Mouse (Mus musculus) hindbrain, embryonic 15.5 days (tissue): ENCODE data around the gene Syt14. TPM values are rescaled to one million over a fixed set of nuclear protein-coding genes. Genes with fewer than 3 reads are reported as not detected.
A peak's percentile ranks its signal among the peaks of the same experiment; 100 is the strongest.

Source experiments
- ATAC-seq: fragments of 200-750 bp; cut with Nextera tagmentation; 2 replicates; pipeline ENCODE4 v1.8.0; 2017; ENCODE audit warnings: low read depth, moderate number of reproducible peaks, moderate TSS enrichment; ENCODE audit not compliant: low FRiP score
- H3K27ac ChIP-seq: fragments of 300-500 bp; sonication (generic); replicated peaks from 2 replicates; pipeline ENCODE4 v1.5.1; 2015; ENCODE audit warnings: mild to moderate bottlenecking, inconsistent platforms
- H3K27me3 ChIP-seq: fragments of 300-500 bp; sonication (generic); 2 replicates; pipeline ENCODE4 v1.6.1; 2015; ENCODE audit warnings: control low read depth, inconsistent platforms
- H3K36me3 ChIP-seq: fragments of 300-500 bp; sonication (generic); 2 replicates; pipeline ENCODE4 v1.6.1; 2015; ENCODE audit warnings: control low read depth, inconsistent platforms
- H3K4me1 ChIP-seq: fragments of 300-500 bp; sonication (generic); replicated peaks from 2 replicates; pipeline ENCODE4 v1.6.1; 2015; ENCODE audit warnings: control low read depth, inconsistent platforms
- H3K4me2 ChIP-seq: fragments of 300-500 bp; sonication (generic); 2 replicates; pipeline ENCODE4 v1.6.1; 2015; ENCODE audit warnings: moderate library complexity, mild to moderate bottlenecking, inconsistent platforms
- H3K4me3 ChIP-seq: fragments of 300-500 bp; sonication (generic); 2 replicates; pipeline ENCODE4 v1.5.1; 2015; ENCODE audit warnings: mild to moderate bottlenecking, inconsistent platforms
- H3K9ac ChIP-seq: fragments of 300-500 bp; sonication (generic); 2 replicates; pipeline ENCODE4 v1.6.1; 2015; ENCODE audit warnings: inconsistent platforms
- H3K9me3 ChIP-seq: fragments of 300-500 bp; sonication (generic); 2 replicates; pipeline ENCODE4 v1.6.1; 2016; ENCODE audit warnings: control low read depth, inconsistent platforms
- WGBS: fragments of 180-500 bp; shearing (Covaris S2); methylation state at CpG from one replicate; pipeline ENCODE4 v1.1.7; 2015; 5-methylcytosine and 5-hydroxymethylcytosine counted together
- polyA plus RNA-seq: library from polyadenylated mRNA; unstranded; fragments of >200 nt; fragmentation: Nextera tagmentation; extraction: Ambion mirVana; gene quantifications from 2 replicates; pipeline ENCODE4 v1.2.1, GENCODE M21; 2015

Gene Syt14
- polyA plus RNA-seq: 5.8 and 5.9 TPM in 2 replicates

DNA sequence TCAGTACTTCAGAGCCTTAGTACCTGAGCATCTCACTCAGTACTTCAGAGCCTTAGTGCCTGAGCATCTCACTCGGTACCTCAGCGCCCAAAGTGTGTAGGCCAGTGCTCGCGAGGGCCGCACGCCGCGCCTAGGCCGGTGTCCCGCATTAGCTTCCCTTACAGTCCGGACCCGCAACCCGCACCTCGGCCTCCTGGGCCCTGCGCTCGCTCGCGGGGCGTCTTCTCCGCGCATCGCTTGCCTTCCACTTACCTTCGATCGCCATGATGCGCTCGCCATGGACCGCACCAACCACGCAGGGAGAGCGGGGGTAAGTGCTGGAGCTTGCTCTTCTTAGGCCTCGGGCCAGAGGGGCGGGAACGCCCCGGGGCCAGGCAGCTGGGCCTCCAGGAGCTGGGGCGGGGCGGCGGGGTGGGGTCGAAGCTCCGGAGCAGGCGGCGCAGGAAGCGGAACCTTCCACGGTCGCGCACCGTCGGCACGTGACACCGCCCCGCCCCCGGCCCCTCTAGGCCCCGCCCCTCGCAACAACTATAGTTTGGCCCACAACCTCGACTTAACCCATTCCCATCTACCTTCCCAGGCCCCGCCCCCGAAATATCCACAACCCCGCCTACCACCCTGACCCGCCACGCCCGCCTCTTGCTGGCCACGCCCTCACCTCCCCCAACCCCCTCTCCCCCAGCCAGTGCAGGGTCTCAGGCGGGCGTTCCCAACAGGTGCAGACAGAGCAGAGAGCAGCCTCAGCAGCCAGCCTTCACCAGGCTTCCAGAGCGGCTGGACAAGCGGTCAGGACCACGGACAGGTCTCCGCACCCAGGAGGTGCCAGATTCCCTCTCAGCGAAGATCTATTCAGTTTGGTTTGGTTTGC, at the start of gene Syt14:
Gene Syt14 (minus strand): TSS at position 405 of the 868 bp plus-strand sequence.
- Histone ChIP-seq H3K9me3 (no peaks in the 10 kb centered on the region), H3K27me3 (no peaks in the 10 kb centered on the region), H3K27ac (peak within 1 kb of the TSS; percentile 79), H3K4me2 (peak within 1 kb of the TSS; percentile 79), H3K4me3 (peak within 1 kb of the TSS; percentile 88), H3K36me3 (no peaks in the 10 kb centered on the region), H3K4me1 (peaks cover 10% of the 10 kb centered on the region), H3K9ac (peak within 1 kb of the TSS; percentile 66)
- ATAC-seq: peak; percentile 97
- WGBS: under 1% methylated on average over 50 of the region's 67 CpGs

DNA sequence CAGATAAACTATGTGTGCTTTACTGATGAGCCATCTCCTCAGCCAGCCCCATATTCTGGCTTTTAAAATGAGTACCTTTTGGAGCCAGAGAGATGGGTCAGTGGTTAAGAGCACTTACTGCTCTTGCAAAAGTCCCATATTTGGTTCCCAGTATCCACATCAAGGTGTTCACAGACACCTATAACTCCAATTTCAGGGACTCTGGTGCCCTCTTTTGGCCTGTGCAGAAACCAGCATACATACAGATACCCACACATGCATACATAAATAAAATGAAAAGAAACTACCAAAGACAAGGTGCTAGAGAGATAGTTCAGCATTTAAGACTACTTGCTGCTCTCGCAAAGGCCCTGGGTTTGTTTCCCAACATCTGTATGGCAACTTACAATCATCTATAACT, 48.4 kb upstream of the Syt14 start:
- Histone ChIP-seq H3K9ac (no peak overlapping the region), H3K36me3 (no peaks in the 10 kb centered on the region), H3K27ac (no peak overlapping the region), H3K9me3 (no peaks in the 10 kb centered on the region), H3K4me2 (no peak overlapping the region), H3K4me1 (peaks cover 37% of the 10 kb centered on the region), H3K27me3 (no peaks in the 10 kb centered on the region), H3K4me3 (no peak overlapping the region)
- 91% methylated on average over 1 of the region's 1 CpGs for WGBS
- ATAC-seq: no peak

DNA sequence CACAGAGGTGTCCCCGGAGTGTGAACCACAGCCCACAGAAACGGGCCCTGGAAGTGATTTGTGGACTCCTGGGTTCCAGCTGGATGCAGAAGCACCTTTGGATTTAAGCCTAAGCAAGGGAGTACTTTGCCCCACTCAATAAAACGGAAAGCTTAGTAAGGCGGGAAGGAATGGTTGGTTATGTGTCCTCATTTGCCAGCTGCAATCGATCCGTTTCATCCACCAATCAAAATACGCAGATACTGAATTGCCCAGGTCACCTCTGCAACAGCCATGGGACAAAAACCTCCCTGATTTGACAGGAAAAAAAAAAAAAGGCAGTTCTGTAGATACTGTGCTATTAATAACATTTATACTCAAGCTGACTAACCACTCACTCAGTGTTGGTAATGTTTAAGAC, 47.5 kb upstream of the Syt14 start:
- Histone ChIP-seq H3K9ac (no peak overlapping the region), H3K4me2 (no peak overlapping the region), H3K4me3 (no peak overlapping the region), H3K4me1 (peaks cover 35% of the 10 kb centered on the region), H3K27me3 (no peaks in the 10 kb centered on the region), H3K36me3 (no peaks in the 10 kb centered on the region), H3K27ac (peak overlapping the region; percentile 77), H3K9me3 (no peaks in the 10 kb centered on the region)
- 70% methylated on average over 7 of the region's 7 CpGs for WGBS
- no peak for ATAC-seq

DNA sequence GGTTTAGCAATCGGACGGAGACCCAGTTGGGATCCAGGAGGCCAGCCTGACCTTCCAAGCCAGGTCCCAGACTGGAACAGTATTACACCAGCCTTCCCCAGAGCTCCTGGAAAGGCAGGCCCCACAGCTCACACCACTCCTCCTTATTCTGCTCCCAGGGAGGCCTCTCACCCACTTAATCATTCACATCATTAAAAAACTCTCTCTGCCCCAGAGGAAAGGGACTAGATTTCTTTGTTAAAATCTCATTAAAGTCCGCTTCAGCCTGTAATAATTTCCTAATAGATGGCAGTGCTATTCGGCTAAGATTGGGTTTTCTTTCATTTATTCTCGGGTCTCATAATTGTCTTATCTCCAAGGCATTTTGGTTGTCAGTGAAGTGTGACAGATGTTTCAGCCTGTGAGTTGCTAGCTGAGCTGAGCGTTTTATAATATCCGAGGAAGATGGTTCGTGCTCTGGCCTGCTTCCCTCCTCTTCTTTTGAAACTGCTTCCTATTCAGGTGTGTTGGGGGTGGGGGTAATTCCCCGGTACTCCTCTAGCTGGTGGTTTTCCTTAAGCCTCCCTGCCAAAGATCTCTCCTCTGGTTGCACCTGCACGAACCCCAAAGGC, 46.8 kb upstream of the Syt14 start:
- no peak overlapping the region for H3K4me3 ChIP-seq
- H3K4me2 ChIP-seq: no peak overlapping the region
- peak overlapping the region; percentile 77 for H3K27ac ChIP-seq
- H3K27me3 ChIP-seq: no peaks in the 10 kb centered on the region
- peaks cover 31% of the 10 kb centered on the region for H3K4me1 ChIP-seq
- no peaks in the 10 kb centered on the region for H3K9me3 ChIP-seq
- no peak overlapping the region for H3K9ac ChIP-seq
- 35% methylated on average over 10 of the region's 10 CpGs for WGBS
- H3K36me3 ChIP-seq: no peaks in the 10 kb centered on the region
- ATAC-seq: 0 out of 2 replicates have a peak, but pooled peaks have one; percentile 65

DNA sequence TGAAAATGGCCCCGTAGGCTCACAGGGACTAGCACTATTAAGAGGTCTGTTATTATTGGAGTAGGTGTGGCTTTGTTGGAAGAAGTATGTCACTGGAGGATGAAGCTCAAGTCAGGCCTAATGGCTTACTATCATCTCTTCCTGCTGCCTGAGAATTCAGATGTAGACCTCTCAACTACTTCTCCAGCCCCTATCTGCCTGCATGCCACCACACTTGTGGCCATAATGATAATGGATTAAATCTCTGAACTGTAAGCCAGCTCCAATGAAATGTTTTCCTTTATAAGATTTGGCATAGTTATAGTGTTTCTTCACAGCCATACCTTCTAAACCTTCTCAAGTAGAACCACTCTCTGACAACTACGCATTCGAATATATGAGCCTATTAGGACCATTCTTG, 27.0 kb upstream of the Syt14 start:
- no peak for ATAC-seq
- no peak overlapping the region for H3K27ac ChIP-seq
- no peaks in the 10 kb centered on the region for H3K4me1 ChIP-seq
- no peak overlapping the region for H3K4me2 ChIP-seq
- H3K4me3 ChIP-seq: no peak overlapping the region
- no peaks in the 10 kb centered on the region for H3K27me3 ChIP-seq
- H3K9ac ChIP-seq: no peak overlapping the region
- WGBS: 93% methylated on average over 3 of the region's 3 CpGs
- no peaks in the 10 kb centered on the region for H3K36me3 ChIP-seq
- no peaks in the 10 kb centered on the region for H3K9me3 ChIP-seq

DNA sequence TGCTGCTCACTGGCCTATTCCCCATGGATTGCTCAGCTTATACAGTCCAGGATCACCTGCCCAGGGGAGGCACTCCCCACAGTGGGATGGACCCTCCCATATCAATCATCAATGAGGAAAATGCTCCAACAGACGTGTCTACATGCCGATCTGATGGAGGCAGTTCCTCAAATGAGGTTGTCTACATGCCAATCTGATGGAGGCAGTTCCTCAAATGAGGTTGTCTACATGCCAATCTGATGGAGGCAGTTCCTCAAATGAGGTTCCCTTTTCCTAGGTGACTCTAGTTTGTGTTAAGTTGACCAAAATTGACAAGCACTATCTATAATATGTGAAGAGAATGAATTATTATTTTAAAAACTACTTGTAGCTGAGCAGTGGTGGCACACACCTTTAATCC, 24.6 kb upstream of the Syt14 start:
- Histone ChIP-seq H3K4me3 (no peak overlapping the region), H3K9ac (no peak overlapping the region), H3K27me3 (no peaks in the 10 kb centered on the region), H3K4me1 (no peaks in the 10 kb centered on the region), H3K36me3 (no peaks in the 10 kb centered on the region), H3K27ac (no peak overlapping the region), H3K9me3 (no peaks in the 10 kb centered on the region), H3K4me2 (no peak overlapping the region)
- no peak for ATAC-seq
- 77% methylated on average over 2 of the region's 2 CpGs for WGBS

DNA sequence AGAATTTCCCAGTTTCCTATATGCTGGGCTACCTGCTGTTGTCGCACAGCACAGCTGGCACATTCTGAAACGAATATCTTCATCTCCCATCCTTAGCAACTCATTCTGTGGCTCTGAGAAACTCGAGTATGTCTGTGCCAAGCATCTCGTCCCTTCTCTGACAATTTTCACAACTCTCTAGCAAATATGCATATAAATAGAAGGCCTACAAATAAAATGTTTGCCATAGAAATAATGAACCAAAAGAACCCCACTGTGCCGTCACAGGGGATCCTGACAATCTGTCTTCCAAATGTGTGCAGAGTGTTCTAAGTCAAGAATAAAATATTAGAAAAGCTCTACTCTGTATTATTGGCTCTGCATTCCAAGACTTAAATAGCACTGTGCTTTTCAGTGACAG, 24.0 kb upstream of the Syt14 start:
- no peak for ATAC-seq
- H3K4me3 ChIP-seq: no peak overlapping the region
- H3K4me1 ChIP-seq: no peaks in the 10 kb centered on the region
- H3K27ac ChIP-seq: no peak overlapping the region
- H3K9ac ChIP-seq: no peak overlapping the region
- no peaks in the 10 kb centered on the region for H3K9me3 ChIP-seq
- no peak overlapping the region for H3K4me2 ChIP-seq
- no peaks in the 10 kb centered on the region for H3K27me3 ChIP-seq
- no peaks in the 10 kb centered on the region for H3K36me3 ChIP-seq
- WGBS: 55% methylated on average over 5 of the region's 5 CpGs

DNA sequence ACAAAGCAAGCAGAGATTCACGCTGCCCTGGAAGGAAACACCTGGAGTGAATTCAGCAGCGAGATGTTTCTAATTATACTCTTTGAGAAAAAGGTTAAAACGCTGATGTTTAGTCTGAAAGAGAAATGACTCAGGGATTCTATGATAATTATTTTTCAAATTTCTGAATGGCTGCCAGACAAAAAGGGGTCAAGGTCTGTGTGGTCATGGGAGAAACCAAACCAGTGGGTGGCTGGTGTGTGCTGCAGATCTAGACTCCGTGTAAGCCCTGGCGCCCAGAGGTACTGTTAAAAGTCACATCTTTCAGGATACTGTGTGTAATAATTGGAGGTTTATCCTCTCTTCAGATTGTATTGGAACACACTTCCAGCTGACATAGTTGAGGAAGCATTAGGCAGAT, 18.8 kb upstream of the Syt14 start:
- H3K4me1 ChIP-seq: no peaks in the 10 kb centered on the region
- H3K4me2 ChIP-seq: no peak overlapping the region
- no peaks in the 10 kb centered on the region for H3K36me3 ChIP-seq
- H3K4me3 ChIP-seq: no peak overlapping the region
- H3K27ac ChIP-seq: no peak overlapping the region
- no peaks in the 10 kb centered on the region for H3K9me3 ChIP-seq
- no peak overlapping the region for H3K9ac ChIP-seq
- no peaks in the 10 kb centered on the region for H3K27me3 ChIP-seq
- ATAC-seq: no peak
- WGBS: 74% methylated on average over 5 of the region's 5 CpGs

DNA sequence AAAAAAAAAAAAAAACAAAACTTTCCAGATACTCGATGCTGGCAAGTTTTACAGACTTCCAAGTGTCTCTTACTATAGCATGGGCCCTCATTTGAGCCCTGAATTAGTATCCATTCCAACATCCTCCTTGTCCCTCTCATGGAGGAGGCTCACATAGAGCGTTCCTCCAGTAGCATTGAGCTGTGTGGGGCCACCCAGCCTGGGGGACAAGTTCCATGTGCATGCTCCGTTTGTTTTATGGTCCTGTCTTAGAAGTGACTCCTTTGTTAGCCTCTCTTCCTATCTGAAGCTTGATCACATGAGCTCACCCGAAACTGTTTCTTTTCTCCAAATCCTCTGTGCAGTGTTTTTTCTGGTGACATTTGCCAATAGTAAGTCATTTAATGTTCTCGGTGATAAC, 17.5 kb upstream of the Syt14 start:
- H3K9ac ChIP-seq: no peak overlapping the region
- H3K27ac ChIP-seq: no peak overlapping the region
- no peaks in the 10 kb centered on the region for H3K9me3 ChIP-seq
- ATAC-seq: no peak
- no peaks in the 10 kb centered on the region for H3K36me3 ChIP-seq
- H3K4me3 ChIP-seq: no peak overlapping the region
- WGBS: 81% methylated on average over 5 of the region's 5 CpGs
- no peaks in the 10 kb centered on the region for H3K27me3 ChIP-seq
- no peaks in the 10 kb centered on the region for H3K4me1 ChIP-seq
- no peak overlapping the region for H3K4me2 ChIP-seq

DNA sequence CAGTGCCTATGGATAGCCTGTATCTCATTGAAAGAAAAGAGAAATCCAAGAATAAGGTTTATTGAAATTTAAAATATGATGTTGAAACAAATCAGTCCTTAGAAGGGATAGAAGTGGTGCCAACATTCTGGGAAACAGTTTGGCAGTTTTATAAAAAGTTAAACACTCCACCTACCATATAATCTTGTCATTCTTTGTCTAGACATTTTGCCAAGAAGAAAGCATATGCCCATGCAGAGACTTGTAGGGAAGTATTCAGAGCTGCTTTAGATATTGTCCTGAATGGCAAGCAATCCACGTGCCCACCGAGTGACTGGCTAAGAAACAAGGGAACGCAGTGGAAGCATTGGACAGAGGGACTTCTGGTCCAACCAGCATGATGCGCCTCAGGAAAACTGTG, 12.0 kb upstream of the Syt14 start:
- no peaks in the 10 kb centered on the region for H3K4me1 ChIP-seq
- no peaks in the 10 kb centered on the region for H3K36me3 ChIP-seq
- H3K27ac ChIP-seq: no peak overlapping the region
- no peak for ATAC-seq
- H3K27me3 ChIP-seq: no peaks in the 10 kb centered on the region
- H3K9ac ChIP-seq: no peak overlapping the region
- no peak overlapping the region for H3K4me3 ChIP-seq
- 84% methylated on average over 4 of the region's 4 CpGs for WGBS
- H3K9me3 ChIP-seq: no peaks in the 10 kb centered on the region
- no peak overlapping the region for H3K4me2 ChIP-seq

DNA sequence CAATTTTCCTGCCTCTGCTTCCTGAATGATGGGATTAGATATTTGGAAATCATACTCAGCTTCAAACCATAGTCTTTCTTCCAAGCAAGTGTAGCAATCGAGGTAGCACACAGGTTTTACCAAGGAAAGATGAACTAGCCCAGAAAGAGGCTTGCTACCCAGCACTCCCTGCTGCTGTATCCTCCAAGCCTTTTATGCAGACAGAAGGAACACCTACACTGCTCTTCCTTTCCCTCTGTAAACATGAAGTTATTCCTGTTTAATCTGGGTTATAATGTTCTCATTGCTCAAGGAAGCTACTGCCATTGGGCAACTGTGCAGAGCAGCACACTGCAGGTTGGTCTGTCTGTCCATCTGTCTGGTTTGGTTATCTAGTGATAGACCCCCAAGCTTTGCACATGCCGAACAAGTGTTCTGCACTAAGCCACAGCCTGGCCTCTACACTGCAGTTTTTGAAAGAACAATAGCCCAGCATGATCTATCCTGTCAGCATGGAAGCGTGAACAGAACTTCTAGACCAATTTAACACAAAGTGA, 7.3 kb upstream of the Syt14 start:
- H3K36me3 ChIP-seq: no peaks in the 10 kb centered on the region
- H3K4me2 ChIP-seq: no peak overlapping the region
- no peak overlapping the region for H3K27ac ChIP-seq
- H3K9ac ChIP-seq: no peak overlapping the region
- no peaks in the 10 kb centered on the region for H3K27me3 ChIP-seq
- H3K4me3 ChIP-seq: no peak overlapping the region
- no peaks in the 10 kb centered on the region for H3K4me1 ChIP-seq
- 71% methylated on average over 3 of the region's 3 CpGs for WGBS
- no peak for ATAC-seq
- no peaks in the 10 kb centered on the region for H3K9me3 ChIP-seq

DNA sequence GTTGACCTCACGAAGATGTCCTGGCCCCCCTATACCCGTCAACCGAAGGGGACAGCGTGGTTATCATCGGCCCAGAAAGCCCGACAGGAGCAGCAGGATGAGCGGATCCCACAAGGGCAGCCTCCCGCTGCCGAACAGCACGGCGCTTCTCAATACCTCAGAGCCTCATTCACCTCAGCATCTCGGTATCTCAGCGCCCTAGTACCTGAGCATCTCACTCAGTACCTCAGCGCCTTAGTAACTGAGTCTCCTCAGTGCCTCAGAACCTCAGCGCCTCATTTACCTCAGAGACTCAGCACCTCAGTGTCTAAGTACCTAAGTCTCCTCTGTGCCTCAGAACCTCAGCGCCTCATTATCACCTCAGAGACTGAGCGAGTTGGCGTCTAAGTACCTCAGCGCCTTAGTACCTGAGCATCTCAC, 614 bp downstream of the Syt14 start:
- H3K4me2 ChIP-seq: peak overlapping the region; percentile 79
- H3K9ac ChIP-seq: peak overlapping the region; percentile 66
- H3K9me3 ChIP-seq: no peaks in the 10 kb centered on the region
- H3K36me3 ChIP-seq: no peaks in the 10 kb centered on the region
- H3K27me3 ChIP-seq: no peaks in the 10 kb centered on the region
- peak overlapping the region; percentile 79 for H3K27ac ChIP-seq
- under 1% methylated on average over 19 of the region's 19 CpGs for WGBS
- H3K4me1 ChIP-seq: peaks cover 10% of the 10 kb centered on the region
- peak overlapping the region; percentile 88 for H3K4me3 ChIP-seq
- ATAC-seq: peak; percentile 67
